Mouse (Mus musculus) neural tube, embryonic 14.5 days (tissue): Measurements from ENCODE around the gene Muc5b. TPM values are rescaled to one million over a fixed set of nuclear protein-coding genes. Genes with fewer than 3 reads are reported as not detected.

Source experiments
- ATAC-seq: fragments of 200-750 bp; cut with Nextera tagmentation; 2 replicates; pipeline ENCODE4 v1.8.0; 2017; ENCODE audit warnings: low read depth, mild to moderate bottlenecking, moderate TSS enrichment, moderate library complexity
- H3K27ac ChIP-seq: fragments of 300-500 bp; sonication (generic); 2 replicates; pipeline ENCODE4 v1.5.1; 2014; ENCODE audit warnings: low read depth, mild to moderate bottlenecking, control low read depth, low read length, moderate library complexity, mixed read lengths
- H3K27me3 ChIP-seq: fragments of 300-500 bp; sonication (generic); 2 replicates; pipeline ENCODE4 v1.6.1; 2014; ENCODE audit warnings: low read length; ENCODE audit not compliant: control insufficient read depth, insufficient read depth
- H3K36me3 ChIP-seq: fragments of 300-500 bp; sonication (generic); 2 replicates; pipeline ENCODE4 v1.6.1; 2014; ENCODE audit warnings: low read length, mixed read lengths; ENCODE audit not compliant: control insufficient read depth, insufficient read depth
- H3K4me1 ChIP-seq: fragments of 300-500 bp; sonication (generic); 2 replicates; pipeline ENCODE4 v1.6.1; 2014; ENCODE audit warnings: low read length; ENCODE audit not compliant: control insufficient read depth, insufficient read depth
- H3K4me2 ChIP-seq: fragments of 300-500 bp; sonication (generic); 2 replicates; pipeline ENCODE4 v1.6.1; 2014; ENCODE audit warnings: mild to moderate bottlenecking, low read depth, low read length, control low read depth
- H3K4me3 ChIP-seq: fragments of 300-500 bp; sonication (generic); 2 replicates; pipeline ENCODE4 v1.5.1; 2014; ENCODE audit warnings: low read depth, low read length, control low read depth, mixed read lengths
- H3K9ac ChIP-seq: fragments of 300-500 bp; sonication (generic); replicated peaks from 2 replicates; pipeline ENCODE4 v1.6.1; 2014; ENCODE audit warnings: low read depth, mild to moderate bottlenecking, control low read depth, low read length, mixed read lengths
- H3K9me3 ChIP-seq: fragments of 300-500 bp; sonication (generic); 2 replicates; pipeline ENCODE4 v1.6.1; 2016; ENCODE audit warnings: low read length; ENCODE audit not compliant: control insufficient read depth
- WGBS: fragments of 180-500 bp; shearing (Covaris S2); extraction: QIAGEN DNeasy Blood & Tissue Kit; methylation state at CpG from one replicate; pipeline ENCODE4 v1.1.7; 2014; 5-methylcytosine and 5-hydroxymethylcytosine counted together
- polyA plus RNA-seq: library from polyadenylated mRNA; unstranded; fragments of >200 nt; fragmentation: Nextera tagmentation; extraction: Ambion mirVana; gene quantifications from 2 replicates; pipeline ENCODE4 v1.2.1, GENCODE M21; 2014

Muc5b gene
- polyA plus RNA-seq, 1 experiment from 2014 or later, result 0.05 TPM

DNA sequence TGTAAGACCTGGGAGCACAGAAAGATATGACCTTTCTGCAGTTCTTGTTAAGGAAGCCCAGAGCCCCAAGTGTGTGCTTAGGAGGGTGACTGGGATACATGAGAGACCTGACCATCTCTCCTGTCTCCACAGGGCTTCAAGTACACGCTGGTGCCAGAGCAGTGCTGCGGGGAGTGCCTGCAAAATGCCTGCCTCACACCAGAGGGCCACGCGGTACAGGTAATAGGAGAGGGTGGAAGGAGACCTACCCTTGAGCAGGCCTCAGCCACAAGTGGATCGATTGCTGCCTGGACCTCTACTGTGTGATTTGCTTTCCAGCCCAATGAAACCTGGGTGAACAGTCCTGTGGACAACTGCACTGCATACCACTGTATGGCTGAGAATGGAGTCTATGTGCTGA is 31.7 kb downstream of the Muc5b start:
- Histone ChIP-seq H3K27me3 (no peaks in the 10 kb centered on the region), H3K4me2 (no peak overlapping the region), H3K9me3 (no peaks in the 10 kb centered on the region), H3K9ac (no peak overlapping the region), H3K36me3 (peaks cover 18% of the 10 kb centered on the region), H3K27ac (no peak overlapping the region), H3K4me3 (no peak overlapping the region), H3K4me1 (no peaks in the 10 kb centered on the region)
- 89% methylated on average over 5 of the region's 5 CpGs for WGBS
- no peak for ATAC-seq

- no peak for ATAC-seq
These were observed 36.0 kb downstream of the Muc5b start for GRCm38 (mm10) chr7:141874891-141875290.

GRCm38 (mm10) chr7:141878813-141879212 is 39.9 kb downstream of the Muc5b start:
- Histone ChIP-seq H3K27me3 (no peaks in the 10 kb centered on the region), H3K9ac (no peak overlapping the region), H3K27ac (no peak overlapping the region), H3K9me3 (no peaks in the 10 kb centered on the region), H3K4me1 (no peaks in the 10 kb centered on the region), H3K36me3 (peaks cover 37% of the 10 kb centered on the region), H3K4me3 (no peak overlapping the region), H3K4me2 (no peak overlapping the region)
- no peak for ATAC-seq
- WGBS, result 93% methylated on average over 2 of the region's 2 CpGs

More at GRCm38 (mm10) chr7:141874891-141875290, 36.0 kb downstream of the Muc5b start:
- no peak overlapping the region for H3K27ac ChIP-seq
- H3K9me3 ChIP-seq, result no peaks in the 10 kb centered on the region
- WGBS, result 97% methylated on average over 5 of the region's 5 CpGs
- H3K4me3 ChIP-seq, result no peak overlapping the region
- H3K4me2 ChIP-seq, result no peak overlapping the region
- peaks cover 21% of the 10 kb centered on the region for H3K36me3 ChIP-seq
- no peak overlapping the region for H3K9ac ChIP-seq
- no peaks in the 10 kb centered on the region for H3K4me1 ChIP-seq
- no peaks in the 10 kb centered on the region for H3K27me3 ChIP-seq

DNA sequence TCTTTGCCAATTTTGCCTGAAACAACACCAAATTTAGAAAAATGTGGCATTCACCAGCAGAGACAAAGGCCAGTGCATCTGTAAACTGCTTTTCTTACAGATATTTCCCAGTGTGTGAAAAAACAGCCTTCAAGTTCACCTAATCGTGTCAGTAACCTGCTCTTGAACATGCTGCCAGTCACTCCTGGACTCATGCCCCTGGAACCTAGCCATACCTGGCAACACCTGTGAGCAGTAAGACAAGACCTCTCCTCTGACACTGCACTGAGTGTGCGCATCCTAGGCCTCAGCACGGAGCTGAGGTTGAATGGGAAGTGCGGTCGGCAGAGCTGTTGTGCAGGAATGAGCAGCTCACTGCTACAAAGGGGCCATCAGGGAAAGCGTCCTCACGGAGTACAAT is 53.3 kb downstream of the Muc5b start:
- WGBS, result 95% methylated on average over 7 of the region's 7 CpGs
- H3K27me3 ChIP-seq, result no peaks in the 10 kb centered on the region
- ATAC-seq, result no peak
- no peak overlapping the region for H3K27ac ChIP-seq
- no peaks in the 10 kb centered on the region for H3K4me1 ChIP-seq
- no peak overlapping the region for H3K4me3 ChIP-seq
- H3K9me3 ChIP-seq, result no peaks in the 10 kb centered on the region
- H3K9ac ChIP-seq, result no peak overlapping the region
- H3K4me2 ChIP-seq, result no peak overlapping the region
- H3K36me3 ChIP-seq, result peaks cover 48% of the 10 kb centered on the region

- no peaks in the 10 kb centered on the region for H3K9me3 ChIP-seq
- peak overlapping the region; percentile 70 for H3K4me2 ChIP-seq
- peak overlapping the region; percentile 78 for H3K9ac ChIP-seq
- H3K27ac ChIP-seq, result peak overlapping the region; percentile 76
- no peaks in the 10 kb centered on the region; the same call in 1 of the 2 replicates for H3K27me3 ChIP-seq
- ATAC-seq, result peak; percentile 47
- H3K36me3 ChIP-seq, result no peaks in the 10 kb centered on the region
- peak overlapping the region; percentile 87 for H3K4me3 ChIP-seq
- 1% methylated on average over 16 of the region's 16 CpGs for WGBS
- peaks cover 25% of the 10 kb centered on the region for H3K4me1 ChIP-seq
These were observed 63.0 kb downstream of the Muc5b start for GRCm38 (mm10) chr7:141901825-141902224.

DNA sequence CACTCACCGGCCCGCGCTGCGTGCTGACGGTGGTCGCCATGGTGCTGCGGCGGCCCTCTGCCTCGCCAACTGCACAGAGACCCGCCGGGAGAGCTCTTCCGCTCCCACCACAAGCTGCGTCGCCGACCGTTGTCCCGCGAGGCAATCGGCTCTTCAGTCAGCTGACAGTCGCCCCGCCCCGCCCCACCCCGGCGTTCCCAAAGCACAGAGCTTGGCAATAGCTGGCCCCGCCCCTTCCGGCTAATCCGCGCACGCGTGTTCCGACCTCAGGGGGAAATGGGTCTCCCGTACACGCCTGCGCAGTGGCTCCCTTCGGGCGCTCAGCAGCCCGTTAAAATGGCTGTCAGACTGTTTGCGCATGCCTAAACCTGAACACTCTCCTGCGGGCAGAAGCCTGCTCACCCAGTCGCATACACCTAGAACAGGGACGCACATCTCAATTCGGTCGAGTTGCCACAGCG is 63.4 kb downstream of the Muc5b start:
- H3K27me3 ChIP-seq, result no peaks in the 10 kb centered on the region; the same call in 1 of the 2 replicates
- H3K9ac ChIP-seq, result peak overlapping the region; percentile 78
- ATAC-seq, result peak; percentile 96
- H3K9me3 ChIP-seq, result no peaks in the 10 kb centered on the region
- peak overlapping the region; percentile 88 for H3K27ac ChIP-seq
- peak overlapping the region; percentile 70 for H3K4me2 ChIP-seq
- peaks cover 25% of the 10 kb centered on the region for H3K4me1 ChIP-seq
- under 1% methylated on average over 38 of the region's 44 CpGs for WGBS
- no peaks in the 10 kb centered on the region for H3K36me3 ChIP-seq
- peak overlapping the region; percentile 87 for H3K4me3 ChIP-seq

DNA sequence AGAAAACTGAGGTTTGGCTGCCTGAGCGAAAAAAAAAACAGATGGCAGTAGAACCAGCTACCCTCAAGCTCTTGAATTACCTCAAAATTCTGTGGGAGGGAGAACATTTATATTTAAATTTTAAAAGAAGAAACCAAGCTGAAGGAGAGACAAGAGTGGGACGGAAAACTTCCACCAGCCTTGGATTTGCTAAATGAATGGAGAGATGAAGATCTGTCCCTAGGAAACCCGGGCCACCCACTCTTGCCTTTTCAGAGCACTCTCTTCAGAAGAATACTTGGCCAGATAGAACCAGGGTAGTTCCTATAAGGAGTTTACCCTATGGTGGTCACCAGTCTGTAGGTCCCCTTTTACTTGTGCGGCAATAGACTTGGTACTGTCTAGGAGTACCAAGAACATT is 63.9 kb downstream of the Muc5b start:
- Histone ChIP-seq H3K9ac (peak overlapping the region; percentile 78), H3K4me2 (peak overlapping the region; percentile 48), H3K27ac (peak overlapping the region; percentile 88), H3K4me1 (peaks cover 25% of the 10 kb centered on the region), H3K27me3 (no peaks in the 10 kb centered on the region; the same call in 1 of the 2 replicates), H3K36me3 (no peaks in the 10 kb centered on the region), H3K4me3 (peak overlapping the region; percentile 87), H3K9me3 (no peaks in the 10 kb centered on the region)
- ATAC-seq, result no peak
- WGBS, result 65% methylated on average over 4 of the region's 4 CpGs

- no peak overlapping the region for H3K9ac ChIP-seq
- ATAC-seq, result no peak
- H3K4me1 ChIP-seq, result no peaks in the 10 kb centered on the region
- H3K27me3 ChIP-seq, result no peaks in the 10 kb centered on the region; the same call in 1 of the 2 replicates
- no peak overlapping the region for H3K4me2 ChIP-seq
- H3K4me3 ChIP-seq, result no peak overlapping the region
- H3K9me3 ChIP-seq, result no peaks in the 10 kb centered on the region
- no peak overlapping the region for H3K27ac ChIP-seq
- WGBS, result 70% methylated on average over 6 of the region's 6 CpGs
- no peaks in the 10 kb centered on the region for H3K36me3 ChIP-seq
These were observed 69.7 kb downstream of the Muc5b start for GRCm38 (mm10) chr7:141908591-141908990.

- no peak overlapping the region for H3K27ac ChIP-seq
- H3K9ac ChIP-seq, result no peak overlapping the region
- no peaks in the 10 kb centered on the region for H3K9me3 ChIP-seq
- H3K27me3 ChIP-seq, result no peaks in the 10 kb centered on the region
- no peak overlapping the region for H3K4me3 ChIP-seq
- H3K4me1 ChIP-seq, result no peaks in the 10 kb centered on the region
- 67% methylated on average over 3 of the region's 3 CpGs for whole genome bisulfite sequencing
- no peak overlapping the region for H3K4me2 ChIP-seq
- no peaks in the 10 kb centered on the region for H3K36me3 ChIP-seq
- no peak for ATAC-seq
These were observed 72.4 kb downstream of the Muc5b start for GRCm38 (mm10) chr7:141911305-141911704.
